Mouse (Mus musculus) lung, adult 2 months (tissue): ENCODE measurements around the gene Rpl23a.

ENCODE experiments used
- CTCF ChIP-seq: fragments of 200-500 bp; IDR thresholded peaks from 2 replicates; pipeline ENCODE4 v1.5.1; 2011; ENCODE audit warnings: mild to moderate bottlenecking, low read length, control low read depth; ENCODE audit not compliant: insufficient read depth
- POLR2A ChIP-seq: fragments of 200-500 bp; IDR thresholded peaks from 2 replicates; pipeline ENCODE4 v1.6.1; 2011; ENCODE audit warnings: low read depth, mild to moderate bottlenecking, control low read depth, low read length, borderline replicate concordance; ENCODE audit errors: extremely low read depth

- TF ChIP-seq POLR2A: no peak
- TF ChIP-seq CTCF: no peak
Measured at GRCm38 (mm10) chr11:78182450-78182849, 934 bp downstream of the Rpl23a start.
